Mouse (Mus musculus): ENCODE measurements around the gene Atp8b3.

DNA sequence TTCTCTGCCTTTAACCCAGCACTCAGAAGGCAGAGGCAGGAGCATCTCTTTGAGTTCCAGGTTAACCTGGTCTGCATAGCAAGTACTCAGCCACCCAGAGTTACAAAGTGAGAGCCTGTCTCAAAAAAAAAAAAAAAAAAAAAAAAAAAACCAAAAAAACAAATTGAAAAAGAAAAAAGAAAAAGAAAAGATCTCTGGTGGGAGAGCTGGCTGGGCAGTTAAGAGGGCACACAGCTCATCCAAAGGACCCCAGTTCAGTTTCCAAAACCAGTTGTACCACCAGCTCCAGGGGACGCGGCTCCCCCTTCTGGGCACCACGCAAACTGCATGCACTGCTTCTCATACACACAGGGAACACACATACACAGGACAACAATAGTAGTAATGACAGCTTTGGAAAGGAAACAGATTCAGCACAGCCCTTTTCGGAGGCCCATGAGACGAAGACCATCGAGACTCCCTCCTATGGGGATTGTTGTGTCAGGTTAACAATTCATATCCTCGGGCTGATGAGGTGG is 52.0 kb downstream of the Atp8b3 start:
- TF ChIP-seq CTCF (IDR thresholded peaks at IDR 0.05; ENCODE audit: control insufficient read depth, insufficient read depth, insufficient replicate concordance, low read depth, low read length) = peak; percentile 78; the same call in 1 of the 2 replicates
- no peak for TF ChIP-seq POLR2A (IDR thresholded peaks at IDR 0.05; ENCODE audit: control insufficient read depth, low read depth, low read length)

Measured in testis, adult 2 months (tissue).